7 mouse cellular contexts compared by ENCODE assay signal in the genomic region with DNA sequence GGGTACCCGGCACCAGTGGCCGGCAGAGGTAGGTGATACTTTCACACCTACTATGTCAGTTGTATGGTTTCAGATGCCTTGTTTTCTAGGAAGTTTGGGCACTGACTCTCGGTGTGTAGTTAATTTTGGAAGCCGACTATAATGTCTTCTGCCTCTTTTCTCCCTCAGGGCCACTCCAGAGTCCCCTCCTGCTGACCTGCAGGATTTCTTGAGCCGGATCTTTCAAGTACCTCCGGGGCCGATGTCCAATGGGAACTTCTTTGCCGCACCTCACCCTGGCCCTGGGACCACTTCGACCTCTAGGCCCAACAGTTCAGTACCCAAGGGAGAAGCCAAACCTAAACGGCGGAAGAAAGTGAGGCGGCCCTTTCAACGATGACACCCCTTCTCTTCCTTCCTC. TPM values are rescaled to one million over a fixed set of nuclear protein-coding genes. Genes with fewer than 3 reads are reported as not detected.
DNase-seq lines count a peak whose midpoint lies in the region; ATAC-seq and TF ChIP-seq lines count a peak whose summit lies in the region.

A gene (plus strand): TSS at position 301 of the 400 bp plus-strand sequence.

- no peak within 1 kb of the TSS for H3K4me2 ChIP-seq in hindbrain, embryonic 16.5 days (ENCODE audit: low read length)

- no peak for DNase-seq in G1E (ENCODE audit: low spot score)
- DNase-seq in adrenal gland, postnatal 10 days: no peak
- DNase-seq in gastrocnemius, adult 8-10 months (ENCODE audit: low spot score in 2 of 2): no peak
- DNase-seq in cerebellum, adult 9-10 months: no peak
- no peak for DNase-seq in B cell, adult 2 months

- TF ChIP-seq CTCF in G1E (IDR thresholded peaks at IDR 0.05; ENCODE audit: low read depth, low read length): no peak

- H3K4me3 ChIP-seq in G1E (ENCODE audit: low read depth, low read length): no peak within 1 kb of the TSS
- no peak within 1 kb of the TSS for H3K4me3 ChIP-seq in hindbrain, embryonic 16.5 days (ENCODE audit: low read length)

- H3K4me1 ChIP-seq in G1E (ENCODE audit: insufficient read depth, low read depth, low read length): peaks cover 17% of the 10 kb centered on the region
- H3K4me1 ChIP-seq in hindbrain, embryonic 16.5 days (ENCODE audit: control insufficient read depth, insufficient read depth, low read depth, low read length): peaks cover 3% of the 10 kb centered on the region

- no peaks in the 10 kb centered on the region for H3K9me3 ChIP-seq in G1E (replicated peaks)
- H3K9me3 ChIP-seq in hindbrain, embryonic 16.5 days (ENCODE audit: control insufficient read depth, low read length): no peaks in the 10 kb centered on the region

- H3K27ac ChIP-seq in hindbrain, embryonic 16.5 days (ENCODE audit: low read depth, low read length): no peak within 1 kb of the TSS

- H3K36me3 ChIP-seq in G1E (replicated peaks): peaks cover 70% of the 10 kb centered on the region
- H3K36me3 ChIP-seq in hindbrain, embryonic 16.5 days (ENCODE audit: control insufficient read depth, insufficient read depth, low read length): peaks cover 37% of the 10 kb centered on the region

- no peaks in the 10 kb centered on the region for H3K27me3 ChIP-seq in G1E (ENCODE audit: insufficient read depth, low read length)
- H3K27me3 ChIP-seq in hindbrain, embryonic 16.5 days (replicated peaks; ENCODE audit: control insufficient read depth, insufficient read depth, low read length): no peaks in the 10 kb centered on the region

- no peak within 1 kb of the TSS for H3K9ac ChIP-seq in hindbrain, embryonic 16.5 days (ENCODE audit: low read depth, low read length)

- ATAC-seq in G1E (ENCODE audit: extremely low read depth, insufficient number of reproducible peaks, low FRiP score, poor library complexity, severe bottlenecking): no peak
- no peak for ATAC-seq in hindbrain, embryonic 16.5 days
- ATAC-seq in megakaryocyte, adult 5-6 weeks (ENCODE audit: poor library complexity, severe bottlenecking): no peak

- 95% methylated on average over 13 of the region's 13 CpGs for WGBS in hindbrain, embryonic 16.5 days

RNA-seq across cellular contexts. Expression of the gene that starts here (rescaled TPM):
- total RNA-seq in G1E (2014; fragmentation: Nextera tagmentation) (144 and 197 TPM in 2 replicates), G1E (2017) (154 and 165 TPM in 2 replicates)
- 16.5 and 19.9 TPM in 2 replicates for polyA plus RNA-seq in G1E (2012)
- 10 to 100 TPM; 52.0 to 55.0 TPM for total RNA-seq in adrenal gland, postnatal 10 days (2021)
- total RNA-seq in gastrocnemius, adult 8-10 months (2022): 10 to 100 TPM; 20.0 to 29.0 (median 24.0) TPM
- polyA plus RNA-seq in hindbrain, embryonic 16.5 days (2015; fragmentation: Nextera tagmentation; extraction: Ambion mirVana): 137 and 142 TPM in 2 replicates
- total RNA-seq in megakaryocyte, adult 5-6 weeks (2015): 173 and 182 TPM in 2 replicates
- total RNA-seq in megakaryocyte, adult 5-6 weeks (2017): 209 and 234 TPM in 2 replicates
